Mouse (Mus musculus) hindbrain, embryonic 12.5 days (tissue): ENCODE results near the gene Acer3. TPM values are rescaled to one million over a fixed set of nuclear protein-coding genes. Genes with fewer than 3 reads are reported as not detected.
"Not testable (repeated sequence)": the region's sequence is repeated elsewhere in the genome, so short reads cannot be mapped to it uniquely, and the experiment has no call there.

Source experiments
- ATAC-seq: fragments of 200-750 bp; cut with Nextera tagmentation; 2 replicates; pipeline ENCODE4 v1.8.0; 2017; ENCODE audit warnings: moderate TSS enrichment; ENCODE audit not compliant: low FRiP score
- H3K27ac ChIP-seq: fragments of 300-500 bp; sonication (generic); 2 replicates; pipeline ENCODE4 v1.5.1; 2016; ENCODE audit warnings: mild to moderate bottlenecking
- H3K27me3 ChIP-seq: fragments of 300-500 bp; sonication (generic); 2 replicates; pipeline ENCODE4 v1.6.1; 2016; ENCODE audit warnings: mild to moderate bottlenecking
- H3K36me3 ChIP-seq: fragments of 300-500 bp; sonication (generic); 2 replicates; pipeline ENCODE4 v1.6.1; 2016; ENCODE audit warnings: mild to moderate bottlenecking
- H3K4me1 ChIP-seq: fragments of 300-500 bp; sonication (generic); 2 replicates; pipeline ENCODE4 v1.6.1; 2016
- H3K4me2 ChIP-seq: fragments of 300-500 bp; sonication (generic); replicated peaks from 2 replicates; pipeline ENCODE4 v1.6.1; 2016; ENCODE audit warnings: mild to moderate bottlenecking
- H3K4me3 ChIP-seq: fragments of 300-500 bp; sonication (generic); 2 replicates; pipeline ENCODE4 v1.5.1; 2016; ENCODE audit warnings: mild to moderate bottlenecking
- H3K9ac ChIP-seq: fragments of 300-500 bp; sonication (generic); 2 replicates; pipeline ENCODE4 v1.6.1; 2016; ENCODE audit warnings: mild to moderate bottlenecking, moderate library complexity
- H3K9me3 ChIP-seq: fragments of 300-500 bp; sonication (generic); replicated peaks from 2 replicates; pipeline ENCODE4 v1.6.1; 2016; ENCODE audit warnings: mild to moderate bottlenecking
- WGBS: fragments of 180-500 bp; shearing (Covaris S2); methylation state at CpG from one replicate; pipeline ENCODE4 v1.1.7; 2016; 5-methylcytosine and 5-hydroxymethylcytosine counted together
- polyA plus RNA-seq: library from polyadenylated mRNA; unstranded; fragments of >200 nt; fragmentation: Nextera tagmentation; extraction: Ambion mirVana; gene quantifications from 2 replicates; pipeline ENCODE4 v1.2.1, GENCODE M21; 2016

Acer3 gene
- polyA plus RNA-seq, 1 experiment from 2014 or later, result 15.8 TPM

GRCm38 (mm10) chr7:98309219-98310030 lies 11.6 kb downstream of the Acer3 start:
- peak overlapping the region; percentile 81 for H3K4me3 ChIP-seq
- H3K36me3 ChIP-seq, result no peaks in the 10 kb centered on the region
- peak overlapping the region; percentile 40; the same call in 1 of the 2 replicates for H3K27ac ChIP-seq
- H3K4me1 ChIP-seq, result peaks cover 12% of the 10 kb centered on the region; the same call in 1 of the 2 replicates
- under 1% methylated on average over 43 of the region's 53 CpGs for WGBS
- no peaks in the 10 kb centered on the region for H3K9me3 ChIP-seq
- peak overlapping the region; percentile 86 for H3K9ac ChIP-seq
- 0 out of 2 replicates have a peak, but pooled peaks cover 2% of the 10 kb centered on the region for H3K27me3 ChIP-seq
- peak overlapping the region; percentile 88 for H3K4me2 ChIP-seq
- ATAC-seq, result peak; percentile 98

GRCm38 (mm10) chr7:98308607-98309218 lies 12.3 kb downstream of the Acer3 start:
- peak overlapping the region; percentile 86 for H3K9ac ChIP-seq
- H3K4me2 ChIP-seq, result peak overlapping the region; percentile 88
- ATAC-seq, result peak; percentile 60
- H3K4me1 ChIP-seq, result peaks cover 12% of the 10 kb centered on the region; the same call in 1 of the 2 replicates
- H3K4me3 ChIP-seq, result peak overlapping the region; percentile 81
- under 1% methylated on average over 29 of the region's 33 CpGs for WGBS
- H3K36me3 ChIP-seq, result no peaks in the 10 kb centered on the region
- 0 out of 2 replicates have a peak, but pooled peaks cover 2% of the 10 kb centered on the region for H3K27me3 ChIP-seq
- H3K27ac ChIP-seq, result peak overlapping the region; percentile 40; the same call in 1 of the 2 replicates
- no peaks in the 10 kb centered on the region for H3K9me3 ChIP-seq

- no peak for ATAC-seq
- Histone ChIP-seq H3K4me3 (peak overlapping the region; percentile 81), H3K9ac (peak overlapping the region; percentile 86), H3K27me3 (0 out of 2 replicates have a peak, but pooled peaks cover 2% of the 10 kb centered on the region), H3K36me3 (no peaks in the 10 kb centered on the region), H3K9me3 (no peaks in the 10 kb centered on the region), H3K27ac (no peak overlapping the region), H3K4me2 (peak overlapping the region; percentile 88), H3K4me1 (peaks cover 12% of the 10 kb centered on the region; the same call in 1 of the 2 replicates)
- 55% methylated on average over 9 of the region's 9 CpGs for WGBS
Measured at GRCm38 (mm10) chr7:98307921-98308606, 12.9 kb downstream of the Acer3 start.

GRCm38 (mm10) chr7:98307411-98307810 lies 13.6 kb downstream of the Acer3 start:
- H3K36me3 ChIP-seq, result no peaks in the 10 kb centered on the region
- WGBS, result 98% methylated on average over 2 of the region's 2 CpGs
- H3K4me3 ChIP-seq, result no peak overlapping the region
- H3K9me3 ChIP-seq, result no peaks in the 10 kb centered on the region
- H3K9ac ChIP-seq, result no peak overlapping the region
- H3K4me1 ChIP-seq, result peaks cover 12% of the 10 kb centered on the region; the same call in 1 of the 2 replicates
- H3K27me3 ChIP-seq, result 0 out of 2 replicates have a peak, but pooled peaks cover 2% of the 10 kb centered on the region
- no peak for ATAC-seq
- H3K4me2 ChIP-seq, result no peak overlapping the region
- H3K27ac ChIP-seq, result no peak overlapping the region

GRCm38 (mm10) chr7:98292901-98293300 lies 28.1 kb downstream of the Acer3 start:
- WGBS, result 91% methylated on average over 1 of the region's 1 CpGs
- Histone ChIP-seq H3K4me3 (no peak overlapping the region), H3K4me1 (no peaks in the 10 kb centered on the region), H3K27ac (no peak overlapping the region), H3K36me3 (no peaks in the 10 kb centered on the region), H3K4me2 (no peak overlapping the region), H3K9me3 (no peaks in the 10 kb centered on the region), H3K9ac (no peak overlapping the region), H3K27me3 (no peaks in the 10 kb centered on the region)
- no peak for ATAC-seq

GRCm38 (mm10) chr7:98289585-98289984 lies 31.4 kb downstream of the Acer3 start:
- no peak overlapping the region for H3K9ac ChIP-seq
- H3K27ac ChIP-seq, result no peak overlapping the region
- H3K4me2 ChIP-seq, result no peak overlapping the region
- no peak for ATAC-seq
- H3K4me3 ChIP-seq, result no peak overlapping the region
- WGBS, result 40% methylated on average over 3 of the region's 3 CpGs
- no peaks in the 10 kb centered on the region for H3K36me3 ChIP-seq
- H3K4me1 ChIP-seq, result no peaks in the 10 kb centered on the region
- H3K27me3 ChIP-seq, result no peaks in the 10 kb centered on the region
- H3K9me3 ChIP-seq, result no peaks in the 10 kb centered on the region

GRCm38 (mm10) chr7:98276263-98276662 lies 44.7 kb downstream of the Acer3 start:
- Histone ChIP-seq H3K9me3 (peaks cover 3% of the 10 kb centered on the region; the same call in 1 of the 2 replicates), H3K27ac (no peak overlapping the region), H3K4me1 (no peaks in the 10 kb centered on the region), H3K4me2 (no peak overlapping the region), H3K4me3 (no peak overlapping the region), H3K36me3 (no peaks in the 10 kb centered on the region), H3K27me3 (no peaks in the 10 kb centered on the region), H3K9ac (no peak overlapping the region)
- no peak for ATAC-seq

GRCm38 (mm10) chr7:98268166-98268565 lies 52.8 kb downstream of the Acer3 start:
- not testable (repeated sequence) for H3K27me3 ChIP-seq, H3K36me3 ChIP-seq, H3K4me1 ChIP-seq, H3K9me3 ChIP-seq, ATAC-seq, H3K27ac ChIP-seq
- 26% methylated on average over 15 of the region's 15 CpGs for WGBS
- H3K9ac ChIP-seq, result peak overlapping the region; percentile 13; the same call in 1 of the 2 replicates
- H3K4me2 ChIP-seq, result peak overlapping the region; percentile 44
- H3K4me3 ChIP-seq, result peak overlapping the region; percentile 20

- H3K9me3 ChIP-seq, result no peaks in the 10 kb centered on the region
- H3K4me3 ChIP-seq, result no peak overlapping the region
- 96% methylated on average over 2 of the region's 2 CpGs for WGBS
- no peak for ATAC-seq
- H3K4me1 ChIP-seq, result no peaks in the 10 kb centered on the region
- no peaks in the 10 kb centered on the region for H3K36me3 ChIP-seq
- H3K4me2 ChIP-seq, result no peak overlapping the region
- no peak overlapping the region for H3K9ac ChIP-seq
- no peak overlapping the region for H3K27ac ChIP-seq
- H3K27me3 ChIP-seq, result no peaks in the 10 kb centered on the region
Measured at GRCm38 (mm10) chr7:98252520-98252919, 68.5 kb downstream of the Acer3 start.

- H3K4me1 ChIP-seq, result no peaks in the 10 kb centered on the region
- H3K4me3 ChIP-seq, result no peak overlapping the region
- H3K27me3 ChIP-seq, result no peaks in the 10 kb centered on the region
- H3K27ac ChIP-seq, result no peak overlapping the region
- ATAC-seq, result no peak
- 96% methylated on average over 3 of the region's 3 CpGs for WGBS
- no peaks in the 10 kb centered on the region for H3K9me3 ChIP-seq
- H3K36me3 ChIP-seq, result no peaks in the 10 kb centered on the region
- no peak overlapping the region for H3K9ac ChIP-seq
- H3K4me2 ChIP-seq, result no peak overlapping the region
Measured at GRCm38 (mm10) chr7:98236686-98237359, 84.2 kb downstream of the Acer3 start.

GRCm38 (mm10) chr7:98223796-98224195 lies 97.2 kb downstream of the Acer3 start:
- Histone ChIP-seq H3K4me3 (no peak overlapping the region), H3K4me1 (no peaks in the 10 kb centered on the region), H3K27ac (no peak overlapping the region), H3K36me3 (no peaks in the 10 kb centered on the region), H3K4me2 (no peak overlapping the region), H3K9me3 (no peaks in the 10 kb centered on the region), H3K27me3 (no peaks in the 10 kb centered on the region), H3K9ac (no peak overlapping the region)
- WGBS, result 89% methylated on average over 4 of the region's 4 CpGs
- no peak for ATAC-seq

GRCm38 (mm10) chr7:98216713-98217112 lies 104.3 kb downstream of the Acer3 start:
- Histone ChIP-seq H3K36me3 (no peaks in the 10 kb centered on the region), H3K27ac (no peak overlapping the region), H3K27me3 (no peaks in the 10 kb centered on the region), H3K4me2 (no peak overlapping the region), H3K4me3 (no peak overlapping the region), H3K9me3 (no peaks in the 10 kb centered on the region), H3K4me1 (no peaks in the 10 kb centered on the region), H3K9ac (no peak overlapping the region)
- no peak for ATAC-seq
